Mouse (Mus musculus) ovary, postnatal 14 days (tissue): ENCODE measurements around the gene Hhip.

ENCODE experiments used
- DNase-seq: peaks from one replicate; pipeline ENCODE4 v3.0.0; 2022; ENCODE audit warnings: low spot score

The Hhip gene

GRCm38 (mm10) chr8:80057198-80058174, at the start of gene Hhip:
Gene Hhip, minus strand, starts transcription at chr8:80058006.
- DNase-seq: no peak

- DNase-seq: no peak
Observed at GRCm38 (mm10) chr8:80087021-80087420, 29.2 kb upstream of the Hhip start.

- DNase-seq: no peak
Observed at GRCm38 (mm10) chr8:80058193-80058592, 387 bp upstream of the Hhip start.

GRCm38 (mm10) chr8:80056331-80057070, 1.3 kb downstream of the Hhip start:
- no peak for DNase-seq

- no peak for DNase-seq
Observed at GRCm38 (mm10) chr8:80055777-80056176, 2.0 kb downstream of the Hhip start.

- no peak for DNase-seq
Observed at GRCm38 (mm10) chr8:80055094-80055493, 2.7 kb downstream of the Hhip start.

- no peak for DNase-seq
Observed at GRCm38 (mm10) chr8:80054216-80054615, 3.6 kb downstream of the Hhip start.

- DNase-seq: no peak
Observed at GRCm38 (mm10) chr8:80052838-80053237, 5.0 kb downstream of the Hhip start.

GRCm38 (mm10) chr8:80051494-80051893, 6.3 kb downstream of the Hhip start:
- DNase-seq: no peak

GRCm38 (mm10) chr8:80049256-80050005, 8.4 kb downstream of the Hhip start:
- DNase-seq: no peak

GRCm38 (mm10) chr8:80048256-80048655, 9.6 kb downstream of the Hhip start:
- DNase-seq: no peak

- DNase-seq: no peak
Observed at GRCm38 (mm10) chr8:80037644-80038253, 20.1 kb downstream of the Hhip start.

GRCm38 (mm10) chr8:80032604-80033003, 25.2 kb downstream of the Hhip start:
- no peak for DNase-seq

- DNase-seq: no peak
Observed at GRCm38 (mm10) chr8:80031330-80032293, 26.2 kb downstream of the Hhip start.

- DNase-seq: no peak
Observed at GRCm38 (mm10) chr8:80029631-80030030, 28.2 kb downstream of the Hhip start.

- DNase-seq: no peak
Observed at GRCm38 (mm10) chr8:80020469-80020868, 37.3 kb downstream of the Hhip start.

GRCm38 (mm10) chr8:80015818-80016217, 42.0 kb downstream of the Hhip start:
- DNase-seq: no peak

GRCm38 (mm10) chr8:80004421-80004820, 53.4 kb downstream of the Hhip start:
- no peak for DNase-seq

GRCm38 (mm10) chr8:80002313-80002712, 55.5 kb downstream of the Hhip start:
- DNase-seq: no peak

- no peak for DNase-seq
Observed at GRCm38 (mm10) chr8:79995075-79995474, 62.7 kb downstream of the Hhip start.

GRCm38 (mm10) chr8:79993507-79993906, 64.3 kb downstream of the Hhip start:
- DNase-seq: no peak
